Mouse (Mus musculus): ENCODE results near the gene Gm20388.

DNA sequence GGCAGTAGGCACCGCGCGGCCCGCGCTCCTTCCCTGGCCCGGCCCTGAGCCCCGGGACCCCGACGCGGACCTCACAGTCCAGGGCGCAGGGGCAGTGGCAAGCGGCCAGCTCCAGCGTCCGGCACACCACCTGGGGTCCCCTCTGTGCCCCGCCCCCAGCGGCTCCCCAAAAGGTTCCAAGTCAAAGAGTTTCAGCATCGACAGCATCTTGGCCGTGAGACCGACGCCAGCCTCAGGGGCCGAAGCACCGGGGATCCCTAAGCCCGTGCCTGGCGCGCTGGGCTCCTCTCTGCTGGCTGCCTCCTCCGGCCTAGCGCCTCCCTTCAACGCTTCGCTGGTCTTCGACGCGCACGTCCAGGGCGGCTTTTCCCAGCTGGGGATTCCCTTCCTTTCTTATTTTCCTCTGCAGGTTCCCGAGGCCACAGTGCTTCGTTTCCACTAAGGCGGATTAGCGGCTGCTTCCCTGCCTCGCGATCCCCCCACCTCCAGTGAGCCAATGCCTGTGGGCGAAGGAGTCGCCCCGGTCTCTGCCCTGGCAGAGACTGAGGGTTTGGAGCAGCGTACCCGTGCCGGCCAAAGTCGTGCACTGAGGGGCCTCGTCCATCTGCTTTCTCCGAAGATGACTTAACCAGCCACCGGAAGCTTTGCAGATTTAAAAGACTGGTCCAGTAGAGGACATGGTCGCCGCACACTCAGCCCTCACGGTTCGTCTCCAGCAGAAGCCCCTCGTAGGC, 1218.1 kb downstream of the Gm20388 start:
- TF ChIP-seq CTCF (IDR thresholded peaks at IDR 0.05; ENCODE audit: extremely low read depth, insufficient read depth, low read length) = no peak
- TF ChIP-seq POLR2A (IDR thresholded peaks at IDR 0.05; ENCODE audit: extremely low read depth, insufficient read depth, low read length) = no peak

Measured in cortical plate, adult 2 months (tissue).